Mouse (Mus musculus) stomach, postnatal 0 days (tissue): ENCODE results near the gene Frzb. TPM values are rescaled to one million over a fixed set of nuclear protein-coding genes. Genes with fewer than 3 reads are reported as not detected.

ENCODE experiments used
- ATAC-seq: fragments of 200-750 bp; cut with Nextera tagmentation; 2 replicates; pipeline ENCODE4 v1.8.0; 2017; ENCODE audit not compliant: low FRiP score, low TSS enrichment
- DNase-seq: peaks from one replicate; pipeline ENCODE4 v3.0.0-alpha.2; 2016; ENCODE audit warnings: low spot score
- H3K27ac ChIP-seq: fragments of 300-500 bp; sonication (generic); replicated peaks from 2 replicates; pipeline ENCODE4 v1.5.1; 2014; ENCODE audit warnings: mild to moderate bottlenecking, control low read depth
- H3K27me3 ChIP-seq: fragments of 300-500 bp; sonication (generic); 2 replicates; pipeline ENCODE4 v1.6.1; 2014; ENCODE audit warnings: low read length; ENCODE audit not compliant: control insufficient read depth, insufficient read depth
- H3K36me3 ChIP-seq: fragments of 300-500 bp; sonication (generic); 2 replicates; pipeline ENCODE4 v1.6.1; 2014; ENCODE audit warnings: low read length, mixed read lengths; ENCODE audit not compliant: control insufficient read depth, insufficient read depth
- H3K4me1 ChIP-seq: fragments of 300-500 bp; sonication (generic); replicated peaks from 2 replicates; pipeline ENCODE4 v1.6.1; 2014; ENCODE audit warnings: antibody characterized with exemption; ENCODE audit not compliant: control insufficient read depth, insufficient read depth
- H3K4me2 ChIP-seq: fragments of 300-500 bp; sonication (generic); replicated peaks from 2 replicates; pipeline ENCODE4 v1.6.1; 2014; ENCODE audit warnings: low read depth, mild to moderate bottlenecking, control low read depth, moderate library complexity
- H3K4me3 ChIP-seq: fragments of 300-500 bp; sonication (generic); 2 replicates; pipeline ENCODE4 v1.5.1; 2014; ENCODE audit warnings: low read depth, low read length, control low read depth
- H3K9ac ChIP-seq: fragments of 300-500 bp; sonication (generic); 2 replicates; pipeline ENCODE4 v1.6.1; 2014; ENCODE audit warnings: mild to moderate bottlenecking, low read length, control low read depth, mixed read lengths
- H3K9me3 ChIP-seq: fragments of 300-500 bp; sonication (generic); 2 replicates; pipeline ENCODE4 v1.6.1; 2016; ENCODE audit warnings: low read length; ENCODE audit not compliant: control insufficient read depth
- CTCF ChIP-seq: IDR thresholded peaks from 2 replicates; pipeline ENCODE4 v1.5.1; 2016; ENCODE audit warnings: antibody characterized with exemption, low read depth, mild to moderate bottlenecking, moderate library complexity
- EP300 ChIP-seq: optimal IDR thresholded peaks from 2 replicates; pipeline ENCODE3; 2016; ENCODE audit warnings: antibody characterized with exemption
- WGBS: fragments of 180-500 bp; shearing (Covaris S2); extraction: QIAGEN DNeasy Blood & Tissue Kit; methylation state at CpG from one replicate; pipeline ENCODE4 v1.1.7; 2014; 5-methylcytosine and 5-hydroxymethylcytosine counted together
- polyA plus RNA-seq: library from polyadenylated mRNA; unstranded; fragments of >200 nt; fragmentation: Nextera tagmentation; extraction: Ambion mirVana; gene quantifications from 2 replicates; pipeline ENCODE4 v1.2.1, GENCODE M21; 2015

The Frzb gene
- polyA plus RNA-seq, 1 experiment from 2014 or later = 1.6 TPM

DNA sequence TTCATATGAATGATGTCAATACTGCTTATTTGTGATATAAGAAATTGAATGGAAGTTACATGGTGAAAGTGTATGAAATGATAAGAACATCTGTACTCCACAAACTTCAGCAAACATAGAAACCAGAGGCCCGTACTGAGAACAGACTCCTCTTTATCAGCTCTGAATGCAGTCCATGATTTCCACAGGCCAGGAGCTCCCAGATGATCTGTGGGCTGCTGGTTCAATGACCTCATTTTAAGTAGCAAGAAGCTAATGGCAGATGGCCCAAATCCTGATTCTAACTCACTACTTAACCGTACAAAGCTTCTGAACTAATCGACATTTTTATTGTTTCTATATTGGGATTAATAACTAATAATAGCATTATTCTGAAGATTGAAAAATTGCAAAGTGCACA lies 33.0 kb downstream of the Frzb start:
- Histone ChIP-seq H3K9me3 (no peaks in the 10 kb centered on the region), H3K36me3 (no peaks in the 10 kb centered on the region), H3K27ac (no peak overlapping the region), H3K27me3 (no peaks in the 10 kb centered on the region), H3K9ac (no peak overlapping the region), H3K4me3 (no peak overlapping the region), H3K4me1 (no peaks in the 10 kb centered on the region), H3K4me2 (no peak overlapping the region)
- WGBS = 84% methylated on average over 3 of the region's 3 CpGs
- DNase-seq (no peak), ATAC-seq (no peak)
- no peak for TF ChIP-seq EP300
- TF ChIP-seq CTCF = no peak

DNA sequence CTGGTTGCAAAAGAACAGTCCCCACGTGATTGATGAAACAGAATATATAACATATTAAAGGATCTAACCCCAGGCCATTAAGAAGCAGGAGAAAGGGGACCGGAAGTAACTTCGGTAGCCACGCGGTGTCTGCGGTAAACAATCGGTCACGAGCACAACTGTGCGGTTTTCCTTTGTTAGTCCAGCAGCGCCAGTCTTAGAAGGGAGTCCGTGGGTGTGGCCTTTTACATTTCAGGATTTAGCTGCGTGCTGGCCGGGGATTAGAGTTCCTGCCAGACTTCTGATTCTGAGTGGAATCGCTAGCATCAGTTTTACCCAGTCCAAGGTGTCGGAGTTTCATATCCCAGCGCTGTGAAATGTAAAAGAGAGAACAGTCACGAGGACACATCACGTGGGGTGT lies 34.3 kb downstream of the Frzb start:
- no peaks in the 10 kb centered on the region for H3K4me1 ChIP-seq
- no peaks in the 10 kb centered on the region for H3K9me3 ChIP-seq
- no peak overlapping the region for H3K4me3 ChIP-seq
- TF ChIP-seq EP300 = no peak
- no peak for TF ChIP-seq CTCF
- WGBS = 65% methylated on average over 18 of the region's 18 CpGs
- H3K27me3 ChIP-seq = no peaks in the 10 kb centered on the region
- no peak for ATAC-seq
- no peak overlapping the region for H3K9ac ChIP-seq
- no peaks in the 10 kb centered on the region for H3K36me3 ChIP-seq
- H3K27ac ChIP-seq = no peak overlapping the region
- DNase-seq = no peak
- no peak overlapping the region for H3K4me2 ChIP-seq

DNA sequence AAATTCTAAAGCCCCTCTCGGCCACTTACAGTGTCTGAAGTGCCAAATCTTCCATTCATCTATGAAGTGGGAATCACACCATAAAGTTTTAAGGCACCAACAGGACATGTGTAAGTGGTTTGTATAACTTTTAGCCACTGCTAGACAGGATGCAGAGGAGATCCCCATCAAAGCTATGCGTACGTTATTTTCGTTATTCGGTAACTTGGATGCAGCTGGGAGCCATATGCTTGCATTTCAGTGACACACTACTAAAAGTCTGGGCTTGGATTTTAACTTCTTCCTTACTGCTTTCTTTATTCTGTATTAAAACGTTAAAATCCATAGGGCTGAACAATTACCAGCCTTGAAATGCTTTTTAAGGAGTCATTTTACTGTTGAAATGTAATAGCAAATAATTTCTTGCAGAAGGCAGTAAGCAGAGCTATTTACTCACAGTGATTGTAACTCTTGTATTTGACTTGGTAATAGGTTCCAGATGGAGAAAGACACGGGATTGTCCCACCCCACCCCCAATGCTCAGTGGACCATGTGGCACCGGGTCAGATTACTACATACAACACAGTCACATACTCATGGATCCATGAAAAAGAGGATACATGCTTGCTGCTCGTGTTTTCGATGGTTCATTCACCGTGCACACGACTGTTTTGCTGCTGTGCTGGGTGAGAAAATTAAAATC lies 37.4 kb downstream of the Frzb start:
- Histone ChIP-seq H3K9me3 (no peaks in the 10 kb centered on the region), H3K9ac (no peak overlapping the region), H3K27me3 (no peaks in the 10 kb centered on the region), H3K4me2 (no peak overlapping the region), H3K36me3 (no peaks in the 10 kb centered on the region), H3K27ac (no peak overlapping the region), H3K4me1 (no peaks in the 10 kb centered on the region), H3K4me3 (no peak overlapping the region)
- no peak for ATAC-seq
- no peak for TF ChIP-seq EP300
- no peak for DNase-seq
- 72% methylated on average over 12 of the region's 12 CpGs for WGBS

DNA sequence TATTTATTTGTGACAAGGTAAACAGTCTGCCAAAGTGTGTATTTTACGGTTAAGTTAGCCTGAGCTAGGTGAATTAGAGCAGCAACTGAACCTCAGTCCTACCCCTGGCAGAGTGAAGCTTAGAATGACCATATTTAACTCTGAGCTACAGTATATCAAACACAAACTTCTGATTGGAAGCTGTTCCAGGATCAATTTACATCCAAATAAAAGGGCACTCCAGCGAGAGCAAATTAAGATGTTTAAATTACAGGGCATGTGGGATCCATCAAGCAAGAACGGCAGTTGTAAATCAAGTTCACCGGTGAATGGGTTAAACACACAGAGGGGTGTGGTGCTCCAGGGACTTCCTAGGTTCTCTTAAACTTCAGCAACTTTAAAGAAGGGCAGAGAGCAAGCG lies 42.7 kb downstream of the Frzb start:
- TF ChIP-seq EP300 (no peak), CTCF (no peak)
- H3K36me3 ChIP-seq = no peaks in the 10 kb centered on the region
- H3K9ac ChIP-seq = no peak overlapping the region
- DNase-seq (no peak), ATAC-seq (no peak)
- H3K27ac ChIP-seq = no peak overlapping the region
- H3K4me3 ChIP-seq = no peak overlapping the region
- no peaks in the 10 kb centered on the region for H3K9me3 ChIP-seq
- 0 out of 2 replicates have a peak overlapping the region, but pooled peaks have one; percentile 20 for H3K4me2 ChIP-seq
- no peaks in the 10 kb centered on the region for H3K4me1 ChIP-seq
- WGBS = 11% methylated on average over 5 of the region's 5 CpGs
- no peaks in the 10 kb centered on the region for H3K27me3 ChIP-seq

DNA sequence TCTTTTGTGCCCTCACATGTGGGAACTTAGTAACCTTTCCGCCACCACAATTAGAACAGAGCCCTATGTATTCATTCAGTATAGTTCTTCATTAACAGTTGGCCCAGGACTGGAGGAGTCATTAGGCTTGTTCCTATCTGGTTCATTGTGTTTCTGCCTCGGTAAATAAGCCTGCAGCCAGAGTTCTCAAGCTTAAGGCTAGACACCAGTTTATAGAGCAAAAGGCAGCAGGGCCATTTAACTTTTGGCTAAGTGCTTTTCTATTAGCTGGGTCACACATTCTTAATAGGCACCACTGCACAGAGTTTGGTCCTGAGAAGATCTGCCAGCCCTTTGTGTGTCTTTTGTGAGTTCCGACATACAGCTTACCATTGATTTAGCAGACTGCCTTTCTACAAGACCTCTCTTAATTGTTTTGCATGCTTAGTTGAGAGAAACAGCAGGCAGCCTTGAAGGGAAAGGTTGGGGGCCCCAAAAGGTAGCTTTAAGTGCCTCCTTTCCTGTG lies 48.8 kb downstream of the Frzb start:
- Histone ChIP-seq H3K4me2 (no peak overlapping the region), H3K4me1 (no peaks in the 10 kb centered on the region), H3K9me3 (no peaks in the 10 kb centered on the region), H3K4me3 (no peak overlapping the region), H3K27ac (no peak overlapping the region), H3K36me3 (no peaks in the 10 kb centered on the region), H3K9ac (no peak overlapping the region), H3K27me3 (no peaks in the 10 kb centered on the region)
- DNase-seq = no peak
- TF ChIP-seq EP300 (no peak), CTCF (no peak)
- WGBS = 48% methylated on average over 3 of the region's 3 CpGs
- ATAC-seq = no peak

DNA sequence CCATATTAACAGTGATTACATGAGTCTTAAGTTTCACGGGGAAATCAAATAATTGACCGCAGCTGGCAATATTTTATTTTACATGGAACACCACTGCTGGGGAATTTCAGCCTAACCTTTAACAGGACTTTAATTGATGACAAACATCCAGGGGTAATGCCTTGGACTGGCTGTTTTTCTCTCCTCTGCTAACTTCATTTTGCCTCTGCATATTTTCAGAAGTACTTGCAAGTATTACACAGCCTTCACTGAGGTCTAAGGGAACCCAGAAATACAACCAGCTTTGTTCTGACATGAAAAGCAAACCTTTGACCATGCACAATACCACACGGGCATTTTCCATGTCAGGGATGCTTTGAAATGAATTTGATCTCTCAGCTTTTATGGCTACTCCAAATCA lies 50.6 kb downstream of the Frzb start:
- H3K27ac ChIP-seq = no peak overlapping the region
- H3K4me3 ChIP-seq = no peak overlapping the region
- DNase-seq = no peak
- H3K36me3 ChIP-seq = no peaks in the 10 kb centered on the region
- H3K4me2 ChIP-seq = no peak overlapping the region
- no peaks in the 10 kb centered on the region for H3K9me3 ChIP-seq
- TF ChIP-seq CTCF (no peak), EP300 (no peak)
- no peak overlapping the region for H3K9ac ChIP-seq
- no peaks in the 10 kb centered on the region for H3K27me3 ChIP-seq
- no peak for ATAC-seq
- H3K4me1 ChIP-seq = no peaks in the 10 kb centered on the region
- 46% methylated on average over 3 of the region's 3 CpGs for WGBS
